Mouse (Mus musculus): ENCODE measurements around the gene Cct3.

The Cct3 gene

DNA sequence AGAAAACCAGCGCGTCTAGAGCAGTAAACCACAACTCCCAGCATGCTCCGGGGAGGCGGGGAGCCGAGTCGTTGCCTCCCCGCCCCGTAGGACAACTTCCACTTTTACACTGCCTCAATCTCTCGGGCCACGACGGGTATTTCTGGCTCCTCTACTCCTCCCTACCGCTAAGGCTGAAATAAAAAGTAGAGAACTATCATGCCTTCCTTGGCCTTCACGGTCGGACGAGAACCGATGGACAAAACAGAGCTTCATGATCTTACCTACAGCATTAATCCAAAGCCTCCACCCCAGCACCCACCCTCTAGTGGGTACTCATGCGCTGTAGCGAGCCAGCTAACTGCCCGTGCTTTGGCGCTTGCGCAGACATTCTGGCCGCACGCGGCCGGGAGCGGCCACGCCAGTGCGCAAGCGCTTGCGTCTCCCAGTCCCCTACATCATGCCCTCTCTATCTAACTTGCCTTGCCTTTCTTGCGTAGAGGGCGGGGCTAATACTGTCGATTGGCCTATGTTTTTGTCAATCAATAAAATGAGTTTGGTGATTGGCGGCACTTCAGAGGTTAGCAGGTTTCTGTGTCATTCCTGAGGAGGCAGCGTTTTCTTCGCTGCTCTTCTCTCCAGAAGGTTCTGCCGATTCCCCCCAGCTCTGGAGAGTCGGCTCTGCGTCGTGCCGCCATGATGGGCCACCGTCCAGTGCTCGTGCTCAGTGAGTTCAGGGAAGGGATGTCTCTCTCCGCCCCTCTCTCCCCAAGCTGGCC is at the start of gene Cct3, which contains the start of gene Tsacc:
Gene Cct3 (plus strand): TSS at position 556 of the 758 bp plus-strand sequence.
Gene Tsacc (minus strand): TSS at position 439 of the 758 bp plus-strand sequence.
- no peak; the same call in 1 of the 2 replicates for TF ChIP-seq GATA4 (IDR thresholded peaks at IDR 0.05; ENCODE audit: insufficient replicate concordance, low read length)

DNA sequence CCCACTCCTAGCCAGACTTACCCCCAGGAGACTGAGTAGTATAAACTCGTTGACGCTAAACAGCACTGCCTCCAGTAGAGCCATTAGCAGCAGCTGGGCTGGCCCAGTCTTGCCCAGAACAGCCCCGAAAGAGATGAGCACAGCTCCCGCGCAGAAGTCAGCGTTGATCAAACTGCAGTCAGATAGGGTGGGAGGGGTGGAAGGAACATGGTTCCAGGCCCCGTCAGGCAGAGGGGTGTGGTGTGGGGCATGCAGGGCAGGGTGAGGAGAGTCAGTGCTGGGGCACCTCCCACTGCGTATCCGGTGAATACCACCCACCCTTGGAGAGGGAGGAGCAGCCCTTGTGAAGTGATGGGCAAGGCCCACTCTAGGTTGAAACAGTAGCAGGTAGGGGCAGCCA is 49.2 kb upstream of the Cct3 start:
- no peak for TF ChIP-seq GATA4 (IDR thresholded peaks at IDR 0.05; ENCODE audit: insufficient replicate concordance, low read length)

DNA sequence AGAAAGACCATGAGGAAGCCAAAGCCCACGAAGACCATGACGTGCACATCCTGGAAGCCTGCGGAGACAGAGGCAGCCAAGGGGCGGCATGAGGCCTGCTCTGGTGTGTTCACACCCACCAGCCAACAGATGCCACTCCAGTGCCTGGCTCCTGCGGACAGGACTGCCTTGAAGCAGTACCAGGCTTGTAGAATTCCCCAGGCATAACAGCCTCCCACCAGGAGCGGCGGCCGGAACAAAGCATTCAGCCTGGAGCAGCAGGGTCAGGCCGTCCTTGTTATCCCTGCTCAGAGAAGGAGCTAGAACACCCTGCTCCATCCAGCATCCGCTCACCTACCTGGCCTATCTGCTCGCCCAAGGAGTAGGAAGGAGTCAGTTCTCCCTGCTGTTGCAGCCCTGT is 48.5 kb upstream of the Cct3 start:
- TF ChIP-seq GATA4 (IDR thresholded peaks at IDR 0.05; ENCODE audit: insufficient replicate concordance, low read length) = no peak

DNA sequence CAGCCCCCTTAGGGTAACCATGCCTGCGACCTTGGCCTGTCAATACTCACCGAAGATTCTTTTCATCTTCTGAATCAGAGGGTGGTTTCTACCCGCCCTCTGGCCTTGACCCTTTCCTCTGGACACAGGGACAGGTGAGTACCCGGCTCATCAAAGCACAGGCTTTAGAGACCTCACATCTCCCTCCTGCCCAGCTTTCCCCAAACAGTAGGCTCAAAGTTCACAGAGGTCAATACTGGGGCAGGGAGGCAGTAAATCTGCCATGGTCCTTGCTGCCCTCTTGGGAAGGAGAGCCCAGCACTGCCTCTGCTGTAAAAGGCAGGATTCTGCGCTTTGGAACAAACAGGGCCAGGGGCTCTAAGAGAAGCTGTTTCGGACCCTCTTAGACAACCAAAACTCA is 44.2 kb upstream of the Cct3 start:
- no peak for TF ChIP-seq GATA4 (IDR thresholded peaks at IDR 0.05; ENCODE audit: insufficient replicate concordance, low read length)

DNA sequence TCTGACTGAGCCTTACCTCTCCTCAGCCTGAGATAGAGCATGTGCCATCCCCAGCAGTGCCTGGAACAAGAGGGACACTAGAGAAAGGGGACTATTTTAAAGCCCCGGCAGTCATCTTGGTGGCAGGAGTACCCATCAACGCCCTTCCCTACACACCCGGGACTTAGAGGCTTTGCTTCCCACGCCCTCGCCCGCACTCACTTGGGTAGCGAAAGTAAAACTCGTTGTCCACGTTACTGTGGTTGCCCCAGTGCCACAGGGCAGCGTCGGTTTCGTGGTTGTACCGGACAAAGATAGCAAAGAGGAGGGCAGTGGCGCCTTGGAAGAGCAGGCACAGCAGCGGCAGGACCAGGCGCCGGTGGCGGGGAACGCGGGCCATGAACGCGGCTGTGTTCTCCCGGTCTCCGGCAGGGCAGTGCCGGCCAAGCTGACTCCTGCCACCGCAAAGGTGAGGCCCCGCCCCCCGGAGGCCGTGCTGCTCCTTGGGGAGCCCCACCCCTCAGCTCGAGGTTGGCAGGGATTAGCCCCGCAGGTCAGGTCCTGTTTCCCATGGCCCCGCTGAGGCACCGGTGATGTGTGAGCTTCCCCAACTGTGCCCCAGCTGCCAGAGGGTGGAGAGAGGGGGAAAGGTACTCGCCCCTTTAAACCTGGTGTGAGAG is 42.5 kb upstream of the Cct3 start, which contains the start of gene Rhbg:
Gene Rhbg (minus strand): TSS at position 442 of the 659 bp plus-strand sequence.
- no peak for TF ChIP-seq GATA4 (IDR thresholded peaks at IDR 0.05; ENCODE audit: insufficient replicate concordance, low read length)

DNA sequence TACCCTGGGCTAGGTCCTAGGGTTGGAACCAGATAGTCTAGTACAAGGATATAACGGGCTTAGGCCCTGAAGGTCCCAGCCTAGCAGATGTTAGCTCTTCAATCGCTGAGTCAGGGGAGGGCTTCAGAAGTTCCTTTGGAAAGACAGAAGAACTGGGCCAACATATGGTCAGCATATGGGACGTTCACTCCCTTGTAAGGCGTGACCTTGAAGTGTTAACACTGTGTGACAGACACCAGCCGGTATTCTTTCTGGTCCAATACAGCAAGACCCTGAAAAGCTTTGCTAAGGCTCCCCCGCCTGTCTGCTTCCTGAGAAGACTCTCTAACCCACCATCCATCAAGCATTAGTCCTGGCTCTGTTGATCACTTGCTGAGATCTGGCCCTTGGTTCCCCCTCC is 41.0 kb upstream of the Cct3 start:
- no peak for TF ChIP-seq GATA4 (IDR thresholded peaks at IDR 0.05; ENCODE audit: insufficient replicate concordance, low read length)

DNA sequence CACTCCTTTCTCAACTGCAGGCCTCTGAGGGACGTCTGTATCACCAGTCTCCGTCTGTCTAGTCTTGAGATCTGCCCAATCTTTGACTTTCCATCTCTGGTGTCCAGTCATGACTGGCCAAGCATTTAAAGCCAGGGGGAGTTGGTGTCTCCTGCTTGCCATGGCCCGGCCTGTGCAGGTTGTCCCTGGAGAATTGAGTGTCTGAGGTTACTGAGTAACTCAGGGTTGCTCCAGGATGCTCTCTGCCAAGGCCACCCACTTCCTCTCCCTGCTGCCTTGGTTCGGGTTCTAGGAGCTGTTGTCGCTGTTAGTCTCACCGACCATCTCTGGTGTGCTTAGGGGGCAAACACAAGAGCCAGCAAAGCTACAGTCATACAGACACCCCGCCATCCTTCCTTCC is 40.5 kb upstream of the Cct3 start:
- TF ChIP-seq GATA4 (IDR thresholded peaks at IDR 0.05; ENCODE audit: insufficient replicate concordance, low read length) = no peak

DNA sequence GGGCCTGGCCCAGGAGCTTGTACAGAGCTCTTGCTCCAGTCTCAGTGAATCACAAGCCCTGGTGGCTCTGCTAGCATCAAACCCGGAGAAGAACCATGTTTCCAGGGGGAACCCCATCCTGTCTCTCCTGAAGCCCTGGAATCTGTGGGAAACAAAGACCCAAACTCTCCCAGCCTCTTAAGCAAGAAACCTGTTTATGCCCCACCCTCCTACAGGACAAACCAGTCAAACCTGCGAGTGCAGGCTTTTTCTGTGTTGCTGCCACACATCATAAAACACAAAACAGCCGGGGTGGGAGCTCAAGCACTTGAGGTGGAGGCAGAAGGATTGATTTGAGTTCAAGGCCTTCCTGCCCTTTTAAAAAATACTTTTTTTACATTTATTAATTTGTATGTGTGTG is 34.6 kb upstream of the Cct3 start:
- no peak for TF ChIP-seq GATA4 (IDR thresholded peaks at IDR 0.05; ENCODE audit: insufficient replicate concordance, low read length)

DNA sequence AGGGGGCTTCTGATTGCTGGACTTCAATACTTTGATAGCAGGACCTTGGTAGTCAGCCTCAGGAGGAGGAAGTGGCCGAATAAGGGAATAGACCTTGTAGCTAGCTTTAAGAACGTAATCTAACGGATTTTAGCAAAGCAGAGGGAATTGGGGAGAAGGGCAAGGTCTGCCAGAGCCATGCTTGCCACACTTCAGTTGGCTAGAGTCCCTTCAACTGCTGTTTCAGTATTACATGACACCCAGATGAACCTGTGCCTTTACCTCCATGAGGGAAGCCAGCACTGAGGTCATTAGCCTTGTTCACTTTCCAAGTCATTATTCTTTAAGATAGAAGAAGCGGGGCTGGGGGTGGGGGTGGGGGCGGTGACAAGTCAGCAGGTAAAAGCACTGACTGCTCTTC is 27.9 kb upstream of the Cct3 start:
- no peak for TF ChIP-seq GATA4 (IDR thresholded peaks at IDR 0.05; ENCODE audit: insufficient replicate concordance, low read length)

DNA sequence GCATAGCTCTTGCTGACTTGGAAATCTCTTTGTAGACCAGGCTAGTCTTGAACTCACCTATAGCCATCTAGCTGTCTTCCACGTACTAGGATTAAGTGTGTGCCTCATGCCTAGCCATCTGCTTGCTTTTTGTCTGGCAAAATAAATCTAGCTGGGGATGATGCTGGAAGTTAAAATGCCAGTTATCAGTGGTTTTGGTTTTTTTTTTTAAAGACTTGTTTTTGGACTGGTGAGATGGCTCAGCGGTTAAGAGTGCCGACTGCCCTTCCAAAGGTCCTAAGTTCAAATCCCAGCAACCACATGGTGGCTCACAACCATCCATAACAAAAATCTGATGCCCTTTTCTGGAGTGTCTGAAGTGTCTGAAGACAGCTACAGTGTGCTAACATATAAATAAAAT is 25.1 kb upstream of the Cct3 start:
- TF ChIP-seq GATA4 (IDR thresholded peaks at IDR 0.05; ENCODE audit: insufficient replicate concordance, low read length) = no peak

DNA sequence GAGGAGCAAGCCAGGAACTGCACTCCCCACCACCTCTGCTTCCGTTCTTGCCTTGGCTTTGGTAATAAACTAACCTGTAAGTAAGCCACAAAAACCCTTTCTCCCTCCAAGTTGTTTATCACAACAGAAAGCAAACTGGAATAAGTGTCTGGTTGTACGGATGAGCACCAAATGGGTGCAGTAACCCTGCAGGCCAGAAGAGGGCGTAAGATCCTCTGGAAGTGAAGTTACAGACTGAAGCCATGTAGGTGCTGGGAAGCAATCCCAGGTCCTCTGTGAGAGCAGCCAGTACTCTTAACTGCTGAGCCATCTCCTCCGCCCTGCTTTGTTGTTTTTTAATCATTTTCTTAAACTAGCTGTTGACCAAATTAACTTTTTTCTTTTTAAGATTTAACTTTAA is 22.9 kb upstream of the Cct3 start:
- no peak for TF ChIP-seq GATA4 (IDR thresholded peaks at IDR 0.05; ENCODE audit: insufficient replicate concordance, low read length)

DNA sequence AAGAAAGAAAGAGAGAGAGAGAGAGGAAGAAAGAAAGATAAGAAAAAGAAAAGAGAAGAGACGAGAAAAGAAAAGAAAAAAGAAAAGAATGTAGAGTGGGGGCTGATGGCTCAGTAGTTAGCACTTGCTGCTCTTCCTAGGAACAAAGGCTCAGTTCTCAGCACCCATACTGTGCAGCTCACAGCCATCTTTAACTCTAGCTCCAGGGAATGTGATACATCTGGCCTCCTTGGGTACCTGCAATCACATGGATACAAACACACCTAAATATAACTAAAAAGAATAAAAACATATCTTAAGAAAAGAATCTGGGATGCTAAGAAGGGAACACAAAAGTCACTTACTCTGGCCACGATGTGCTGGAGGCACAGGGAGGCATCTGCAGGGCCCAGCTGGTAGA is 20.8 kb upstream of the Cct3 start:
- no peak for TF ChIP-seq GATA4 (IDR thresholded peaks at IDR 0.05; ENCODE audit: insufficient replicate concordance, low read length)

DNA sequence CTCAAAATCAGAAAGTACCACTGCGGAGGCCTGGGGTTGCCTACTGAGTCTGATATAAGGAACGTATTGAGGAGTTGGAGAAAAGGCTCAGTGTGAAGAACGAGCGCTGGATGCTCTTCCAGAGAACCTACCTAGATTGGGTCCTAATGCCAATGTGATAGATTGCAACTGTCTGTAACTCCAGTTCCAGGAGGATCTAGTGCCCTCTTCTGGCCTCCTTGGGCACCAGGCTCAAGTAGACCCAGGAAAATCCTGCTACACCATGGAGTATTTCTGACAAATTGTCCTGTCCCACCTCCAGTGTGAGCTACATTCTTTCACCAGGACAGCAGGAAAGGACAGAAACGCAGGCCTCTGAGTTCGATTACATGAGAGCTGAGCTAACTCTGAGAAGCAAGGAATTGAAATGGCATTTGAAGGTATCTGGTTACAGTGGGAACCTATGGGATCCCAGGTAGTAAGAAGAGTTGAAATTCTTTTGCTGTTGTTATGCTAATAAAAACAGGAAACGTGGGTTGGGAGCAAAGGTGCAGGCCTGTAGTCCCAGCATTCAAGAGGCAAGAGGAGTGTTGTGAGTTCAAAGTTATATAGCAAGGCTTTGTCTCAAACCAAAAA is 20.3 kb upstream of the Cct3 start:
- no peak for TF ChIP-seq GATA4 (IDR thresholded peaks at IDR 0.05; ENCODE audit: insufficient replicate concordance, low read length)

DNA sequence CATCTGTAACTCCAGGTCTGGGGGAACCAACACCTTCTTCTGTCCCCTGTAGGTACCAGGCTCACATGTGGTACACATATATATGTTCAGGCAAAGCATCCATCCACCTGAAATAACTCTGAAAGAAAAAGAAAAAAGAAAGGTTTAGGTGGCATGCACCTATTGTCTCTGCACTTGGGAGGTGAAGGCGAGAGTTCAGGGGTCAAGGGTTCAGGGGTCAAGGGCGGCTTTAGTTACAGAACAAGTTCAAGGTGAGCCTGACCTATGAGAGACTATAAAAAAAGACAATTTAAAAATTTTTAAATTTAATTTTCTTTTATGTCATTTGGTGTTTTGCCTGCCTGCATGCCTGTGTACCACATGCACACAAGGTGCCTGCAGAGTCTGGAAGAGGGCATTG is 16.9 kb upstream of the Cct3 start:
- TF ChIP-seq GATA4 (IDR thresholded peaks at IDR 0.05; ENCODE audit: insufficient replicate concordance, low read length) = no peak

DNA sequence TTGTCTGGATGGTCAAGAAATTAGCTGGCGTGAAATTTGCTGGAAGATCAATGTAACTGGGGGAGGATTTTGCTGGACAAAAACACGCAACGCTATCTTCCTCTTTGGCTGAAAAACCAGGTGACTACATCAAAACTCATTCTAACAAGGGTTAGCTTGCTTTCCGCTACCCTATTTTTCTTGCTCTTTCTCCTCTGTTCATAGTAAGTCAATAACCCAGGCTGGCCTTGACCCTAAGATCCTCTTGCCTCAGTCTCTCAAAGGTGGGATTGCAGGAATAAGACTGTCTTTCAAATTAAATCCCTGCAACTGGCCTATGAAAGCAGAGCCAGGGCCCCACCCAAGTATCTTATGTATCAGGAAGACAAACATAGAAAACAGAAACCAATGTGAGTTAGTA is 9.8 kb upstream of the Cct3 start, which contains the start of gene Gm38392:
Gene Gm38392 (minus strand): TSS at position 101 of the 400 bp plus-strand sequence.
- no peak for TF ChIP-seq GATA4 (IDR thresholded peaks at IDR 0.05; ENCODE audit: insufficient replicate concordance, low read length)

DNA sequence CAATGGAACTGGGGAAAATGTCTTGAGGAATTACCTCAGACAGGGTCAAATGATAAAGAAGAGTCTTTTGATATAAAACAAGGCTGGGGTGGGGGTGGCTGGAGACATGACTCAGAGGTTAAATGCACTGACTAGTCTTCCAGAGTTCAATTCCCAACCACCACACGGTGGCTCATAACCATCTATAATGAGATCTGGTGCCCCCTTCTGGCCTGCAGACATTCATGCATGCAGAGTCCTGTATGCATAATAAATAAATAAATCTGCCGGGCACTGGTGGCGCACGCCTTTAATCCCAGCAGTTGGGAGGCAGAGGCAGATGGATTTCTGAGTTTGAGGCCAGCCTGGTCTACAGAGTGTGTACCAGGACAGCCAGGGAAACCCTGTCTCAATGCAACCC is 4.9 kb upstream of the Cct3 start:
- no peak for TF ChIP-seq GATA4 (IDR thresholded peaks at IDR 0.05; ENCODE audit: insufficient replicate concordance, low read length)
